Mouse (Mus musculus) lung, postnatal 36 days (tissue): ENCODE data around the gene Banf2.

Experiments used
- DNase-seq: peaks from one replicate; pipeline ENCODE4 v3.0.0; 2022; ENCODE audit warnings: mixed read lengths

The Banf2 gene

GRCm38 (mm10) chr2:144107810-144108209, 75.0 kb downstream of the Banf2 start:
- DNase-seq, result no peak

GRCm38 (mm10) chr2:144108376-144108775, 75.5 kb downstream of the Banf2 start:
- no peak for DNase-seq

- no peak for DNase-seq
Measured at GRCm38 (mm10) chr2:144111966-144112365, 79.1 kb downstream of the Banf2 start.

- no peak for DNase-seq
Measured at GRCm38 (mm10) chr2:144112666-144113065, 79.8 kb downstream of the Banf2 start.

- no peak for DNase-seq
Measured at GRCm38 (mm10) chr2:144118061-144118460, 85.2 kb downstream of the Banf2 start.

- peak; percentile 67 for DNase-seq
Measured at GRCm38 (mm10) chr2:144120186-144120823, 87.4 kb downstream of the Banf2 start.

GRCm38 (mm10) chr2:144122068-144122467, 89.2 kb downstream of the Banf2 start:
- no peak for DNase-seq
